Mouse (Mus musculus): Measurements from ENCODE around the gene Ctdnep1.

Ctdnep1 gene

DNA sequence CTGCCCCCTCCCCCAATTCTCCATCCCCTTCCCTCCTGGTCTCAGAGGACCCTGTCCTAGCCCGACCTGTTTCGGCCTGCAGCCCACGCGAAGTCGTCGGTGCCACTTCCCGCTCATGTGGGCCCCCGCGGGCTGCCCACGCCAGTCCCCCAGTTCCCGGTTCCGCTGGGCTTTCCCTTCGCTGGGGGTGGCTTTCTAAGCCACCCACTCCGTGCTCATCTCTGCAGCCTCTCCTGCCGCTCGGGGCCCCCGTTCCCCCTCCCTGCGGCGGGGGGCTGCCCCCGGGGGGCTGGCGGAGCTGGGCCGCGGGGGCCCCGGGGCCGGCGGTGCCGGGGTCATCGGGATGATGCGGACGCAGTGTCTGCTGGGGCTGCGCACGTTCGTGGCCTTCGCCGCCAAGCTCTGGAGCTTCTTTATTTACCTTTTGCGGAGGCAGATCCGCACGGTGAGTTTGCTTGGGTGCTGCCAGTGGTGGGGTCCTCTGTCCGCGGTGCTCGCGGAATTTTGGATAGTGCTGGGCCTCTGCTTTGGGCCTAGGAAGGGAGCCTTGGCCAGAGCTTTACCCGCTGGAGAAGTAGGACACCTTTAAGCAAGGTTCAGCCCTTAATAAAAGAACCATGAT is at the start of gene Ctdnep1:
Gene Ctdnep1 (plus strand): TSS at position 16 of the 622 bp plus-strand sequence.
- DNase-seq (ENCODE audit: low spot score in 2 of 2): peak in 1 of 2 experiments; percentile 31

DNA sequence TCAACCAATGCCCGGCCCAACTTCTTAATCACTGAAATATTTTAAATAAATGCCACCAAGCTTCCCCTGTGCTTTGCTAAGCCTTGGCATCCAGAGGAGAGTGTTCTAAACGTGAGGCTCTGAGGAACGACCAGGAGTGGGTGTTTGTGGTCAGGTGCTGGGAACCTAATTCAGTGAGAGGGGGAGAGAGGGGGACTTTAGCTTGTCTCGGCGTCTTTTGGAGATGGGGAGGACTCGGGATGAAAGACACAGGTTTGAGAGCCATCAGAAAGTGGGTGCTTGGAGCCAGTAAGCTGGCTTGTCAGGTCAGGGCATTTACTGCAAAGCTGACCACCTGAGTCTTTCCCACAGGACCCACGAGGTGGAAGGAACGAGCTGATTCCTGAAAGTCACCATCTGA is 49.2 kb upstream of the Ctdnep1 start:
- no peak for DNase-seq (ENCODE audit: low spot score in 2 of 2)

DNA sequence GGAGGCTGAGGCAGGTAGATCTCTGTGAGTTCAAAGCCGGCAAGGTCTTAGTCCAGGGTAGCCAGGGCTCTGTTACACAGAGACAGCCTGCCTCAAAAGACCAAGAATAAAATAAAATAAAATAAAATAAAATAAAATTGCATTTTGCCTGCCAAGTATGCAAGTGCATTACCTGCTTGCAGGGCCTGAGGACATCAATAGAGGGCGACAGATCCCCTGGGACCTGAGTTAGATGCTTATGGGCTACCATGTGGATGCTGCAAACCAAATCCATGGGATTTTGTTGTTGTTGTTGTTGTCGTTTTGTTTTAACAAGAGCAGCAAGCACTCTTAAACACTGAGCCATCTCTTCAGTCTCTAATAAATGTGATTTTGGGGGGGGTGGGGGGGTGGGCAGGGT is 48.7 kb upstream of the Ctdnep1 start:
- peak in 1 of 2 experiments; percentile 31 for DNase-seq (ENCODE audit: low spot score in 2 of 2)

DNA sequence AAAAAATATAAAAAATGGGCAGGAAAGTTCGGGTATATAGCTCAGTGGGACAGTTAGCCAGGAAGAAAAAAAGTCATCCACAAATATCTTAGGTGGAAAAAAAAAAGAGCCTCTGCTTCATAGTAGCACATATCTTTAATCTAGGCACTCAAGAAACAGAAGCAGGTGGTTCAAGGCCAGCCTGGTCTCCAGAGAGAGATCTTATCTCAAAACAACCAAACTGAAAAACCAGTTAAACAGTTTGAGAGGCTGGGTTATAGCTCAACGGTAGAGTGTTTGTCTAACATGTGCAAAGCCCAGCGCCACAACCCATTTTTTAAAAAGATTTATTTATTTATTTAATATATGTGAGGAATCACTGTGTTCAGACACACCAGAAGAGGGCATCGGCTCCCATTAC is 47.9 kb upstream of the Ctdnep1 start:
- no peak for DNase-seq (ENCODE audit: low spot score in 2 of 2)

DNA sequence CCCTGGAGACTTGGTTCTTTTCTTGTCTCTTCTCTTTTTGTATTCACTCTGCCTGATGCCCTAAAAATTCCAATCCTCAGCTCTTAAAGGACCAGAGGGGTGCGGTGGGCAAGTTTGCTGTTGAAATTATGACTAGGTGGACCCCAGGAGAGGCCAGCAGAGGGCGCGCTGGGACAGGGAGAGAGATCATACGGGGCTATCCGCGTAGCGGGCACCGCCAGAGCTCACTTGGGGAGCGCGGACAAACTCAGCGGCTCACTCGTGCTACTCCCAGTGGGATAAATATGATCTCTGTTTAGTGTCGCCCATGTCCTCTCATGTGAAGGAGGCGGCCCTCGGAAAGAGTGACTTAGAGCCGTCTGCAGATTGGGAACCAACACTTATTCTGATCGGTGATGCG is 46.8 kb upstream of the Ctdnep1 start:
- DNase-seq (ENCODE audit: low spot score in 2 of 2): peak; percentile 82 to 98

DNA sequence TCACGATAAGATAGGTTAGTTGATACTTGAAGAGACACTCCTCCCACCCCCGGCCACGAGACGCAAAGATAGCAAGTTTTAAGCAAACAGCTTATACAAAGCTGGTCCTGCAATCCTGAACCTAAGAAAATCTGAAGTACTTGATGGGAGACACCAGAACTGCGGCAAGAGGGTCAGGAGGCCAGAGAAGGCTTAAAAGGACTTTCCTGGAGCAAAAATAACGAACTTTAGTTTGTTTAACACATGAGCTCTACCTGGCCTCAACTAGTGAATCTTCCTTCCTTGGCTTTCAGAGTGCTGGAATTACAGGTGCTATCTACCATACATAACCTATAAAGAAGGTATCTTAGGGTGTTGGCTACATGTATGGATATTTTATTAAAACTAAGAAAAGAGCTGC is 46.3 kb upstream of the Ctdnep1 start:
- no peak for DNase-seq (ENCODE audit: low spot score in 2 of 2)

DNA sequence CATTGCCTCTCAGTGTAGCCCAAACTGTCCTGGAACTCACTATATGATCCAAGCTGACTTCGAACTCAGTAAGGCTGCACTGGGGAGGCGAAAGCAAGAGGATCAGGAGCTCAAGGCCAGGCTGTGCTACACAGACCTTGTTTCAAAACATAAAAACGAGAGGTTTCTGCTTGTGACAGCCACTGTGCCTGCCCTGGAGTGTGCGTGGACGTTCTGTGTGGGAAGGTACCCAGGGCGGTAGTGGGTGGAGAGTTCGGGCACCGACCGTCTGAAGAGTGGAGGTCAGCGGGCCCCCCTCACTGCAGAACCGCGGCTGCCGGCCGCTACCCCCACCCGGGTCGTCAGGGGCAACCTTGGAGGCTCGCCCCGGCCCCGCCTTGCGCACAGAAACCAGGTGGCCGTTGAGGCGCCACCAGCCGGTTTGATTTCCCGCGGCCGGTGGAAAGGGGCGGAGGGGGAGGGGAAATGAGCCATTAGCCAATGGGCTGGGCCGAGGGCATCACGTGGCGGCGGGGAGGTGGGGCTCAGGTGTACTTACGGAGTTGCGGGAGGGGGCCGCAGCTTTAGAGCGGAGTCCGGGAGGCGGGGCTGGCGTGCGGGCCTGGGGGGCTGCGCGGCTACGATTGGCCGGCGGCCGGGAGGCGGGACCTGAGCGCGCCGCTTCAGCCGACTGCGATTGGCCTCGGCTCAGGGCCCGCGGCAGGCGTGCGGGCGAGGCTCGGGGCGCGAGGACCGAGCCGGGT is 45.6 kb upstream of the Ctdnep1 start, which contains the start of gene Ybx2:
Gene Ybx2 (plus strand): TSS at position 660 of the 743 bp plus-strand sequence.
- peak; percentile 91 to 93 for DNase-seq (ENCODE audit: low spot score in 2 of 2)

DNA sequence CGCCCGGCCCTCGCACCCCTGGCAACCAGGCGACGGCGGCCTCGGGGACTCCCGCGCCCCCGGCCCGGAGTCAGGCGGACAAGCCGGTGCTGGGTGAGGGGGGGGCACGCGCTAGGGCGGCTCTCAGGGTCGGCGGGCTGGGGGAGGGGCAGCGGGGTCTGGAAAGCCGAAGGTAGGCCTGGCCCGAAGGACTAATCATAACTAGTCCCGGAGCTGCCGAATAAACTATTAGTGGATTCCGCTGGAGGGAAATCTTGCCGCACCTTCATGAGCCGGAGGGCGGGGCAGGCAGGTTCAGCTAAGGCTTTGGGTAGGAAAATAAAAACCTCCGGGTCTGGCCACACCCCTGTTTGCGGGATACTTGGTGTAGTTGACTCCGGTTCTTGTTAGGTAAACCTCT is 44.8 kb upstream of the Ctdnep1 start:
- DNase-seq (ENCODE audit: low spot score in 2 of 2): no peak

DNA sequence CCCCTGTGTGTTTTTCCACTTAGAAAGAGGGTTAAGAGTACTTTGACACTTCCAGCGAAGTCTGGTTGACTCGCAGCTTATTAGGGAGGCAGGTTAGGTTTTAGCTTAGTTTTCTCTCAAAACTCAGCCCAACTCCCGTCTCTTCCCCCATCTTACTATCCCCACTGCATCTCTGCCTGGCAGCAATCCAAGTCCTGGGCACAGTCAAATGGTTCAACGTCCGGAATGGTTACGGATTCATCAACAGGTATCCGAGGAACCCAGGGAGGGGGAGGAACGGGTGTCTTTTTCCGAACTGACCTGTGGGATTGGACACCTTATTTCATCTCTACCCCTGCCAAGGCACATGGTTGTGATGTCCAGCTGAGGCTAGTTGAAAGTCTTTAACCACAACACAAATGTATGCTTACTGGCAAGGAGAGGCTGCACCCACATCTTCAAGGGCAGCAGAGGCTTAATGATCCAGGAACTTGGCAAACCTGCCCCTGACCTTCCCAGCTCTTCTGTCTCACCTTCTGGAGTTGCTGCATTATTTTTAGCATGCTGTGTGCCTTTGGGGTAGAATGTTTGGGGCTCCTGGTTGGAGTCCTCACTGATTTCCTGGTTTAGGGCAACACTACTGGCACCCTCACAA is 44.1 kb upstream of the Ctdnep1 start:
- no peak for DNase-seq (ENCODE audit: low spot score in 2 of 2)

DNA sequence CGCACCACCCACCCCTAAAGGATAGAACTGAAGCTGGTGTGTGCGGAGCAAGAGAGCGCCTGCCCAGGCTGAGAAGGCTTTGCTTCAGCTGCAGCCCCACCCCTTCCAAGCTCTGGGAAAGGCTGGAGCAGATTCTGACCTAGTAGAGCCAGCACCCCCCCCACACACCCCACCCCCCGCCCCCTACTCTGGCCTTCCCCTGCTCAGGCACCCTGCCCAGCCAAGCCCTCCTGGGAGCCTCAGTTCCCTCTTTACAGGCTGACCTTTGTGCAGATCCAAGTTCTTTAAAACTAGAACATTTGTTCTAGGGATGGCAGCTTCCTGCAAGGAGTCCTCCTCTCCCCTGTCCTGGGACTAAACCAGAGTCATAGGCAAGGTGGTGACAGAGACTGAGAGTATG is 43.6 kb upstream of the Ctdnep1 start:
- DNase-seq (ENCODE audit: low spot score in 2 of 2): no peak

DNA sequence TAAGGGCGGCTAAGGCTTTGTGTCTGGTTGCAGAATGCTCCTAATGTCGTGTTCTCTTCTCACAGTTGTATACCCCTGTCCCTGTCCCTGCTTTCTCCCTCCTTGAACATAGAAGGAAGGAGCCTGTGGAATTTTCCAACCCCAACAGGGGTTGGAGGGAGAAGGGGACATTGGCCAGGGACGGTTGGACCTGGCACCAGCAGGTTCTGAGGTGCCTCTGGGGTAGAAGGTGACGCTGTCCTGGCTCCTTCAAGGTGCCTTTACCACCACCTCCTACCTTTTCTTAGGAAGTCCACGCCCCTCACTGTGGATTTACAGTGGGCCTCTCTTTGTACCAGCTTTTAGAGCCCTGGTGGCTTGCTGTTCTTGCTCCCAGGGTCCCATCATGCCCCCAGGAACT is 43.1 kb upstream of the Ctdnep1 start:
- DNase-seq (ENCODE audit: low spot score in 2 of 2): no peak

DNA sequence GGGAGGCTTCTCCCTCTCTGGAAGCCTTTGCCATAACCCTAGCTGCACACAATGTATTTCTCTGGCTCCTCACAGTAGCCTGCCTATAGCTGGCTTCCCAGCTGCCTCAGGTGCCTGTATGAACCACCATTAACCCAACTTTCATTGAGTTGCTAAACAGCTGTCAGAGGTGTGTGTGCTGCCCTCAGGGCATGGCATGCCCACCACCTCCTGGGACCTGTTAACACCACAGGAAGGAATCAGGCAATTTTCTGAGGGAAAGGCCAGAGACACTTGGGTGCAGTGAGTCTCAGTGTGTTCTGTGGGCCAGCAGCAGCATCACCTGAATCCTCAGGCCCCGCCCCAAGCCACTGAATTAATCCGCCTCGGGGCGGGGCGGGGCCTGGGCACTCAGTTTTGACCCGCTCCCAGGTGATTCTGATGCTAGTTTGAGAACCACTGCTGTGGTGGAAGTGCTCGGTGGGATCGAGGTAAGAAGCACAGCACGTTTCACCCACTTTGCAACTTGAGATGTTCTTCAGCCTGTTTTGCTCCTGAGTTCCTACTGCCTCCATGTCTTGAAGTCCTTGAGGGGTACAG is 42.5 kb upstream of the Ctdnep1 start:
- DNase-seq (ENCODE audit: low spot score in 2 of 2): no peak

DNA sequence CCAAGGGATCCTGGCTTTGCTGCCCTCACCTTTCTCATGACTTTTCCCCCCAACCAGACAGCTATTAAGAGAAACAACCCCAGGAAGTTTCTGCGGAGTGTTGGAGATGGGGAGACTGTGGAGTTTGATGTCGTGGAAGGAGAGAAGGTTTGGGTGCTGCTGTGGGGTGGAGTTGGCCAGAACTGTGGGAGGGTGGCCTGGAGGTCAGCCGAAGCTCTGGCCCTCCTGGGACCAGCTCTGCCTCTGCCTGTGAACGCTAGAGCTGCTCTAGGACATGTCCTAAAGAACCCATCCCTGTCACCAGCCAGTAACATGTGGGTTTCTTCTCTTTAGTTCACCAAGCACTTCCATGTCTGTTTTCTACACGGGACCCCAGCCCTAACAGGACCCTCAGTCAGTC is 41.8 kb upstream of the Ctdnep1 start:
- no peak for DNase-seq (ENCODE audit: low spot score in 2 of 2)

DNA sequence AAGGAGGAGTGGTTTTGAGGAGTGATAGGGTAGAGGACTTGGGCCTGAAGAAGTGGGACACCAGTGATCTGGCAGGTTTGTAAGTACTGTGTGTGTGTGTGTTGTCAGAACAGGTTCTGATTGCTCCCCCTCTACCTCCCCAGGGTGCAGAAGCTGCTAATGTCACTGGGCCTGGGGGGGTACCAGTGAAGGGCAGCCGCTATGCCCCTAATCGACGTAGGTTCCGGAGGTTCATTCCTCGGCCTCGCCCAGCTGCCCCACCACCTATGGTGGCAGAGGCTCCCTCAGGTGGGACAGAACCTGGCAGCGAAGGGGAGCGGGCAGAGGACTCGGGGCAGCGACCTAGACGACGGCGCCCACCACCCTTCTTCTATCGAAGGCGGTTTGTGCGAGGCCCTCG is 41.2 kb upstream of the Ctdnep1 start:
- DNase-seq (ENCODE audit: low spot score in 2 of 2): no peak

DNA sequence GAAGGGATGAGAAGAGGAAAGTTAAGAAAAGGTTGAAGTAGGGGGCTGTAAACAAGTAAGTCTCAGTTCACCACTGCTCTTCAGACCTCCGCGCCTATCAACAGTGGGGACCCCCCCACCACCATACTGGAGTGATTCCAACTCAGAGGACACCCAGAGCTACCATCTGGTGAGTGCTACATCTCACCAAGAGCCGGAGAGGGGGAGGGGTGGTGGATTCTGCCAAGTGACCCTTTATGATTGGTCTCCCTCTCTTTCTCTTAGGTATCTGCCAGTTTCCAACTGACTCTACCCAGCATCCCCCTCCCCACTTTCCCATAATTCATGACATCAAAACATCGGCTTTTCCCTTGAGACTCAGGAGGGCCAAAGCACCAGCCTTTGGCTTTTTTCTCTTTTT is 40.0 kb upstream of the Ctdnep1 start:
- DNase-seq (ENCODE audit: low spot score in 2 of 2): no peak

DNA sequence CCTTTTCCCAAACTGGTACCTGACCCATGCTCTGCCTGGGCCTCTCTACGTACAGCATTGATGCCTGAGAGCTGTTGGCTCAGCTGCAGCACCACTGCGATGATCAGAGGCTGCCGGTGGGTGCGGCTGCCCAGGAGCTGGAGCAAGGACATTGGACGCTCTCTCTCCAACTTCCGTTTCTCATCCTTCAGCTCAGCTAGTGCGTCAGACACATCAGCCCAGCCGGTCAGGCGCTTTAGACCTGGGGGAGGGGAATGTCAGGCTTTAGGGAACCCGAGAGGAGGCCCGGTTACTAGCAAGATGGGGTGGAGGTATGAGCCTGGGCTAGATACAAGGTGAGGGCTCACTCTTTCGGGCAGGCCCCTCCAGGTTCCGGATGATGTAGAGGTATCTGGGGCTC is 35.7 kb upstream of the Ctdnep1 start:
- no peak for DNase-seq (ENCODE audit: low spot score in 2 of 2)

DNA sequence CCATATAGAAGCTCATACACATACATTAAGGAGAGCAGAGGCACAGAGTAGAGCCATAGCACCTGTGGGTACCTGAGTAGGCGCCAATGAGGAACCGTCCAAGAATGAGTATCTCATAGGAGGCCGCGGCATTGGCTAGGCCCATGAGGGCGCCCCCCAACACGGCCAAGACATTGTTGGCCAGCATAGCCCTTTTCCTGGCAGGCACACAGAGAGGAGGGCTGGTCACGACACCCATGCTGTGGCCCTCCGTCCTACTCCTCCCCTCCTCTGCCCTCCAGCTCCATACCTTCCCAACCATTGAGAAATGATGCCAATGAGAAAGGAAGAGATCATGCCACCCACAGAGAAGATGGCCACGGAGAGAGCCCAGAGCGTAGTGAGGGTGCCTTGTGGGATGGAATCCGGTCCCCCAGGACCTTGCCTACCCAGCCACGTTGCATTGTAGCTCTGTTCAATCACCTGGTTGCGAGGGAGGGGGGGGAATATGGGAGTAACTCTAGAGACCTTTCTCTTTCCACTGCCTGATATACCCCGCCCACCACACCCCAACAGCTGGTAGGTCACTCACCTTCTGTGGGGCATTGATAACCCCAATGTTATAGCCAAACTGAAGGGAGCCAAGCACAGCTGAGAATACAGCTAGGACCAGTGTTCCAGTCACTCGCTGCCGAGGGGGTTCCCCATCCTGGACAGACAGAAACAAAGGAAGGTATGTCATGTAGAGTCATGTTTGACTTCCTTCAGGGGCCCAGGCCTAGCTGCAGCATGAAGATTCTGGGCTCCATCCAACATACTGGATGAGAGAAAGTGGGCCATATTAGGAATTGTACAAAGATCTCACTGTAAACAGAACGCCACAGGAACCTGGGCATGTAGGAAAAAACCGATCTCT is 34.7 kb upstream of the Ctdnep1 start:
- DNase-seq (ENCODE audit: low spot score in 2 of 2): no peak

DNA sequence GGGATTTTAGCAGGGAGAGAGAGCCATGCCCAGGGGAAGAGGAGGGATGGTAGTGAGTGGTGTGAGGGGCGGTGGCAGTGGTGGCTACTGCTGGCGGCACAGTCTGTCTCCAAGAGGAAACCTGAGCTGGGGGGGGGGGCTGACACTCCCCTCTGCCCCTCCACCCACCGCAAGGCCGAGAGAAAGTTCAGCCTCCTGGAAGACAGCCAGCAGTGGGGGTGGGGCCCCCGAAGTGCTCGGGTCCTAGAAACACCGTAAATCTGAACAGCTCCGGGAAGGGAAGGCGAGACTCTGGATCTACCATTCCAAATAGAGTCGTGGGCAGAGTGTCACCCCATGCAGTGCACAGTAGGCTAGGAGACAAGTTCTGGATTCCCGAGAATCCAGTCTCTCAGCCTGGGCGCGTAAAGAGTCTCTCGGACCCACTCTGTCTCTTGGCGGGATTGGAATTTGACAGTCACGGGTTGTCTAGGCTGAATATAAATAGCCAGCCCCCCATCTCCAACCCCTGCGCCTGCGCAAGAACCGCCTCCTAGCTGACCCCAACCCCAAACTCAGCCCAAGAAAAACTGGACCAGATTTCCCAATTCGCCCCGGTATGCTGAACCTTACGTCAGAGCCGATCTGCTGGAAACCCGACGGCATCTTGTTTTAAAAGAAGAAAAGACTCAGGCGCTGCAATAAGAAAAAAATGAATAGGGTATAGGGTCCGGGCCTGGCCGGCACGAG is 33.5 kb upstream of the Ctdnep1 start:
- DNase-seq (ENCODE audit: low spot score in 2 of 2): no peak

DNA sequence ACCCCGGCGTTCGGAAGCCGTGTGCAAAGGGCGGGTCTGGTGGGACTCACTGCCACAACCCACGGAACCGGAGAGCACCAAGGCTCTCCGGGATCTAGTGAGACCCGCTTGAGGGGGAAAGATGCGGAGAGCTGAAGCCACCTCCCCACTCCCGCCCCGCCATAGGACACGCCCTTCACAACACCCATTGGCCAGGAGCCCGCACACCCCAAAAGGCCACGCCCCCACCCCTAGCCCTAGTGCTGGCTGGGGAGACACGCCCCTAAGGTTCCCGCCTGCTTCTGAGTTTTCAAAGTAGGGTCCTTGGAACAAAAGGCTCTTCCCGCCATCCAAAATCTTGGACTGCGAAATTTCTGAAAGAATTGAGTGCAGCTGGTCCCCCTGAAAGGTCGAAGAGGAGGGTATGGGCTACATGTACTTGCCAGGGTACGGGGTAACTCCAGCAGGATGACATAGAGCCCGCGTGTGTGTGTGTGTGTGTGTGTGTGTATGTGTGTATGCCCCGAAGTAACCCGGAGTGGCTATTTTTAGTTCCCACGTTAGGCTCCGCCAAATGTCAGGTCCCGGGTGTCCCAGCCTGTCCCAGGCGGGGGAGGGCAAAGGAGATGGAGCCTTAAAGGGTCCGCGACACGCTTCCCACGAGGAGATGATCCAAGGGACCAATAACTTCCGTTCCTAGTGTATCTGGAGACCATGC is 32.7 kb upstream of the Ctdnep1 start, which contains the start of gene Slc2a4:
Gene Slc2a4 (minus strand): TSS at position 123 of the 697 bp plus-strand sequence.
- peak; percentile 91 to 95 for DNase-seq (ENCODE audit: low spot score in 2 of 2)

DNA sequence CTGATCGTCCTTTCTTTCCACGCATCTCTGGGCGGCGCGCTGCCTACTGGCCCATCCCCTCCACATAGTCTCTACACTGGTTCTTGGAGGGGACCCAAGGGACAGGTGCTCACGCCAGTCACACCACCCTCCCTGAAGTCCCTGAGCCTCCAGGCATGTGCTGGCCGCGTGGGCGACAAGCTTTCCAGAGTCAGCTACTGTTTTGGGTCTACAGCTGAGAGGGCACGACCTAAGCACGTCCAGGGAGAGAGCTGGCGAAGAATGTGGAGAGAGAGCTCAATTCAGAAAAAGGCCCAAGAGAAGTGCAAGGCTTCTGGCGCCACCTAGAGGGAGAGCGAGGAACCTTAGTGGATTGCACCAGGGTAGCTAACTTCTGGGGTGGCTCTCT is 32.2 kb upstream of the Ctdnep1 start:
- DNase-seq (ENCODE audit: low spot score in 2 of 2): peak; percentile 74 to 90
